Mouse (Mus musculus) CH12.LX (cell line): ENCODE measurements around the gene Rngtt. TPM values are rescaled to one million over a fixed set of nuclear protein-coding genes. Genes with fewer than 3 reads are reported as not detected.

Experiments
- DNase-seq: peaks from one replicate; pipeline ENCODE4 v3.0.0-alpha.2; 2013; ENCODE audit errors: extremely low read depth
- H3K27ac ChIP-seq: 2 replicates; pipeline ENCODE4 v1.5.1; 2012; ENCODE audit warnings: low read depth, mild to moderate bottlenecking, control low read depth, moderate library complexity; ENCODE audit not compliant: insufficient read depth
- H3K27me3 ChIP-seq: replicated peaks from 2 replicates; pipeline ENCODE3; 2012; ENCODE audit warnings: inconsistent platforms
- H3K36me3 ChIP-seq, 2 experiments: replicated peaks in 1 of 2; 2 replicates each; pipeline versions ENCODE3 to v1.6.1; 2012; ENCODE audit warnings: inconsistent platforms in 1 of 2, low read length in 1 of 2, mild to moderate bottlenecking in 1 of 2, mixed read lengths in 1 of 2, moderate library complexity in 1 of 2; ENCODE audit not compliant: control insufficient read depth in 1 of 2, insufficient read depth in 1 of 2
- H3K4me1 ChIP-seq, 2 experiments: 2 replicates each; pipeline ENCODE4 v1.6.1; 2012; ENCODE audit warnings: inconsistent platforms in 1 of 2, moderate library complexity in 1 of 2; ENCODE audit not compliant: insufficient read depth in 2 of 2, control insufficient read depth in 1 of 2
- H3K4me2 ChIP-seq: 2 replicates; pipeline ENCODE4 v1.6.1; 2012; ENCODE audit warnings: low read depth, mild to moderate bottlenecking, control low read depth; ENCODE audit not compliant: poor library complexity, insufficient read depth, severe bottlenecking
- H3K4me3 ChIP-seq, 3 experiments: fragments of 150-350 bp in 1 of 3; sonication (generic) in 1 of 3; replicated peaks in 1 of 3; 2 replicates each; pipeline versions ENCODE3 to v1.5.1; 2011 to 2012; ENCODE audit warnings: low read depth in 2 of 3, low read length in 2 of 3, mild to moderate bottlenecking in 2 of 3, moderate library complexity in 2 of 3, control low read depth in 1 of 3, improper control_type of control experiment in 1 of 3, inconsistent platforms in 1 of 3, mixed read lengths in 1 of 3; ENCODE audit not compliant: poor library complexity in 1 of 3
- H3K79me2 ChIP-seq: replicated peaks from 2 replicates; pipeline ENCODE4 v1.6.1; 2012; ENCODE audit warnings: mild to moderate bottlenecking, moderate library complexity; ENCODE audit not compliant: control insufficient read depth, poor library complexity, insufficient read depth, severe bottlenecking; ENCODE audit errors: extremely low read depth
- H3K9ac ChIP-seq: 2 replicates; pipeline ENCODE4 v1.6.1; 2012; ENCODE audit warnings: low read depth, mild to moderate bottlenecking, control low read depth, moderate library complexity; ENCODE audit not compliant: insufficient read depth
- H3K9me3 ChIP-seq: replicated peaks from 2 replicates; pipeline ENCODE3; 2012; ENCODE audit warnings: low read length, inconsistent platforms, mixed read lengths
- BHLHE40 ChIP-seq: IDR thresholded peaks from 2 replicates; pipeline ENCODE4 v1.6.1; 2011; ENCODE audit warnings: mild to moderate bottlenecking, low read depth, low read length, improper control_type of control experiment
- CHD1 ChIP-seq: IDR thresholded peaks from 2 replicates; pipeline ENCODE4 v1.6.1; 2012; ENCODE audit warnings: low read depth, low read length, improper control_type of control experiment, inconsistent platforms
- ELF1 ChIP-seq: IDR thresholded peaks from 2 replicates; pipeline ENCODE4 v1.6.1; 2014; ENCODE audit warnings: low read depth, mild to moderate bottlenecking, inconsistent platforms, low read length, improper control_type of control experiment
- EP300 ChIP-seq: IDR thresholded peaks from 2 replicates; pipeline ENCODE4 v1.6.1; 2011; ENCODE audit warnings: low read length, improper control_type of control experiment
- ETS1 ChIP-seq: conservative IDR thresholded peaks from 2 replicates; pipeline ENCODE4 v1.6.1; 2012; ENCODE audit warnings: low read depth, mild to moderate bottlenecking, inconsistent platforms, low read length, improper control_type of control experiment, moderate library complexity
- GABPA ChIP-seq: IDR thresholded peaks from 2 replicates; pipeline ENCODE4 v1.6.1; 2012; ENCODE audit warnings: low read depth, low read length, improper control_type of control experiment, inconsistent platforms; ENCODE audit not compliant: insufficient replicate concordance
- HCFC1 ChIP-seq: IDR thresholded peaks from 2 replicates; pipeline ENCODE4 v1.6.1; 2012; ENCODE audit warnings: low read depth, mild to moderate bottlenecking, inconsistent platforms, low read length, improper control_type of control experiment
- IRF4 ChIP-seq: IDR thresholded peaks from 2 replicates; pipeline ENCODE4 v1.6.1; 2014; ENCODE audit warnings: low read depth, mild to moderate bottlenecking, inconsistent platforms, low read length, improper control_type of control experiment
- KAT2A ChIP-seq: IDR thresholded peaks from 2 replicates; pipeline ENCODE4 v1.6.1; 2012; ENCODE audit warnings: low read length, improper control_type of control experiment, inconsistent platforms; ENCODE audit not compliant: insufficient replicate concordance
- MAFK ChIP-seq: IDR thresholded peaks from 2 replicates; pipeline ENCODE4 v1.6.1; 2011; ENCODE audit warnings: low read length, improper control_type of control experiment; ENCODE audit not compliant: insufficient replicate concordance
- MAX ChIP-seq: IDR thresholded peaks from 2 replicates; pipeline ENCODE4 v1.6.1; 2011; ENCODE audit warnings: low read length, improper control_type of control experiment
- MAZ ChIP-seq: IDR thresholded peaks from 2 replicates; pipeline ENCODE4 v1.6.1; 2012; ENCODE audit warnings: low read depth, mild to moderate bottlenecking, inconsistent platforms, low read length, improper control_type of control experiment, moderate library complexity
- MXI1 ChIP-seq: IDR thresholded peaks from 2 replicates; pipeline ENCODE4 v1.6.1; 2011; ENCODE audit warnings: mild to moderate bottlenecking, low read depth, low read length, improper control_type of control experiment
- NRF1 ChIP-seq: IDR thresholded peaks from 2 replicates; pipeline ENCODE4 v1.6.1; 2014; ENCODE audit warnings: low read depth, mild to moderate bottlenecking, inconsistent platforms, low read length, improper control_type of control experiment, moderate library complexity
- PAX5 ChIP-seq: IDR thresholded peaks from 2 replicates; pipeline ENCODE4 v1.6.1; 2012; ENCODE audit warnings: low read length, inconsistent platforms, mixed read lengths
- POLR2AphosphoS2 ChIP-seq: IDR thresholded peaks from 2 replicates; pipeline ENCODE4 v1.6.1; 2011; ENCODE audit warnings: low read depth, low read length, improper control_type of control experiment
- RAD21 ChIP-seq: IDR thresholded peaks from 2 replicates; pipeline ENCODE4 v1.6.1; 2011; ENCODE audit warnings: low read depth, mild to moderate bottlenecking, low read length, improper control_type of control experiment, moderate library complexity
- RCOR1 ChIP-seq: conservative IDR thresholded peaks from 2 replicates; pipeline ENCODE4 v1.6.1; 2012; ENCODE audit warnings: low read depth, mild to moderate bottlenecking, inconsistent platforms, low read length, improper control_type of control experiment
- SMC3 ChIP-seq: IDR thresholded peaks from 2 replicates; pipeline ENCODE4 v1.6.1; 2011; ENCODE audit warnings: low read depth, low read length, improper control_type of control experiment
- UBTF ChIP-seq: IDR thresholded peaks from 2 replicates; pipeline ENCODE4 v1.6.1; 2012; ENCODE audit warnings: low read depth, mild to moderate bottlenecking, inconsistent platforms, low read length, improper control_type of control experiment, moderate library complexity
- USF1 ChIP-seq: IDR thresholded peaks from 2 replicates; pipeline ENCODE4 v1.6.1; 2014; ENCODE audit warnings: low read depth, mild to moderate bottlenecking, inconsistent platforms, low read length, improper control_type of control experiment
- ZC3H11A ChIP-seq: IDR thresholded peaks from 2 replicates; pipeline ENCODE4 v1.6.1; 2012; ENCODE audit warnings: low read depth, mild to moderate bottlenecking, inconsistent platforms, low read length, improper control_type of control experiment
- ZMIZ1 ChIP-seq: IDR thresholded peaks from 2 replicates; pipeline ENCODE4 v1.6.1; 2012; ENCODE audit warnings: low read depth, mild to moderate bottlenecking, inconsistent platforms, low read length, improper control_type of control experiment
- ZNF384 ChIP-seq: IDR thresholded peaks from 2 replicates; pipeline ENCODE4 v1.6.1; 2012; ENCODE audit warnings: low read depth, low read length, improper control_type of control experiment, inconsistent platforms
- dilution Hi-C: fragments of 300-500 bp; cut with MboI; formaldehyde crosslinking; loops from 2 replicates; pipeline ENCODE4 v1.14.3; 2020; ENCODE audit warnings: low sequenced_read_pairs; ENCODE audit not compliant: extremely low pct_unique_long_range_greater_than_20kb, extremely low pct_ligation_motif_present
- in situ Hi-C: fragments of 300-500 bp; cut with MboI; formaldehyde crosslinking; loops from 3 replicates; pipeline ENCODE4 v1.14.3; 2019; ENCODE audit warnings: low sequenced_read_pairs, low pct_ligation_motif_present, low pct_unique_long_range_greater_than_20kb, mixed read lengths
- polyA plus RNA-seq: library from polyadenylated mRNA; unstranded; fragments of >175 nt; gene quantifications from 2 replicates; pipeline ENCODE4 v1.2.1, GENCODE M21; 2012; ENCODE audit warnings: low read depth; ENCODE audit not compliant: insufficient read length
- total RNA-seq, 2 experiments: library from RNA; depleted of rRNA; stranded (reverse); fragments of 300-350 nt in 1 of 2; fragments of >200 nt in 1 of 2; gene quantifications; 2 replicates each; pipeline ENCODE4 v1.2.3; 2012 to 2014

The Rngtt gene
- total and polyA plus RNA-seq, 3 experiments = 12.5 to 20.1 (median 16.9) TPM

DNA sequence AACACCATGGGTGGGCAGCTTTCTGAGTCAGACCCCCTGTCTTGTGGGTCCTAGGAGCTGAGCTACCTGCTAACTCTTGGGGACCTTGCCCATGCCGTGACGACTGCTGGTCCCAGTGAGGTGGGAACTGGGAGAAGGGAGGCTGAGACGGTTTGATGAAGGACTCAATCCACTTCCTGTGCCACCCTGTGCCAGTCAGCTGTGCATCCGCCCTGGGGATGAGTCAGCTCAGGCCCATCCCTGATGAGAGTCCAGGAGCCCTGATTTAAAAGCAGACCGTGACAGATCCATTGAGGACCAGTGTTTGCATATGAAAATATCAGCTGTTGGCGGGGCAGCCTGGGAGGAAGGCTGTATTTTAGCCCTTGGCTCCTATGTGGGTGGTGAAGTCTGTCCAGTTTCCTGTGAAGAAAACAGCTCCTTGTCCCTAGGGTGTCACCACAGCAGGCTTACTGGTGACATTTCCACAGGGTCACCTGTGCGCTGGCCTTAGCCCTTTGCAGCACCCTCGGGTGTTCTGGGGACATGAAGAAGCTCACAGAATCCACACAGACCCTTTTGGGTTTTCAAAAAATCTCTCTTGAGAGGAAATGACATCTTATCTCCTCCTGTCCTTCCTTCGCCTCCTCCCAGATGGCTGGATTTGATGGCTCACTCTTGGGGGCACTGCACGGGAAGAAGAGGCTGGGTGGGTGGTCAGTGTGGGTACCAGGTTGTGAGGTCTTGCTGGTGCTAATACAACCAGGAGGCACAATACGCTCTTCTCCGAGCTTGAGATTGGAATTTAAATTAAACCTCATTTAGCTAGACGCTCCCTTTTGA lies 234.9 kb downstream of the Rngtt start:
- no peak for DNase-seq
- in situ Hi-C loops (no loop called here), dilution Hi-C loops (no loop called here)
- no peaks in the 10 kb centered on the region for H3K36me3 ChIP-seq
- H3K27me3 ChIP-seq = no peaks in the 10 kb centered on the region
- no peak overlapping the region for H3K4me2 ChIP-seq
- H3K4me1 ChIP-seq = peaks cover 0 to 8% of the 10 kb centered on the region in 2 experiments; a peak in 1 of 4 replicates
- no peak overlapping the region for H3K4me3 ChIP-seq
- H3K9me3 ChIP-seq = no peaks in the 10 kb centered on the region
- H3K27ac ChIP-seq = no peak overlapping the region
- no peak for TF ChIP-seq USF1
- no peak for TF ChIP-seq CHD1
- no peak for TF ChIP-seq PAX5
- TF ChIP-seq SMC3 = no peak
- no peak for TF ChIP-seq ETS1
- TF ChIP-seq BHLHE40 = no peak
- no peak for TF ChIP-seq MAX
- TF ChIP-seq POLR2AphosphoS2 = no peak
- no peak for TF ChIP-seq ELF1
- no peak for TF ChIP-seq MAZ
- no peaks in the 10 kb centered on the region for H3K79me2 ChIP-seq
- H3K9ac ChIP-seq = no peak overlapping the region

- H3K27ac ChIP-seq = no peak overlapping the region
- H3K36me3 ChIP-seq = no peaks in the 10 kb centered on the region
- dilution Hi-C loops = no loop called here
- no peak for DNase-seq
- H3K9me3 ChIP-seq = no peaks in the 10 kb centered on the region
- H3K79me2 ChIP-seq = no peaks in the 10 kb centered on the region
- no peak overlapping the region for H3K4me2 ChIP-seq
- H3K4me3 ChIP-seq = no peak overlapping the region
- H3K9ac ChIP-seq = no peak overlapping the region
- H3K27me3 ChIP-seq = no peaks in the 10 kb centered on the region
- TF ChIP-seq NRF1 = no peak
- TF ChIP-seq GABPA = no peak
- no peak for TF ChIP-seq BHLHE40
- no peak for TF ChIP-seq KAT2A
- no peak for TF ChIP-seq MXI1
- TF ChIP-seq SMC3 = no peak
- no peak for TF ChIP-seq ZMIZ1
- no peak for TF ChIP-seq ZC3H11A
- no peak for TF ChIP-seq CHD1
- TF ChIP-seq MAFK = no peak
- no peak for TF ChIP-seq UBTF
- no peak for TF ChIP-seq MAZ
- TF ChIP-seq RCOR1 = no peak
- no peak for TF ChIP-seq ZNF384
- no peak for TF ChIP-seq ELF1
- no peak for TF ChIP-seq RAD21
- no peak for TF ChIP-seq EP300
- TF ChIP-seq HCFC1 = no peak
- no peak for TF ChIP-seq IRF4
- TF ChIP-seq, all 38 proteins: peak for 0
- H3K4me1 ChIP-seq = peaks cover 0 to 8% of the 10 kb centered on the region in 2 experiments; a peak in 1 of 4 replicates
- in situ Hi-C loops = no loop called here
Measured at GRCm38 (mm10) chr4:33545577-33545879, 235.4 kb downstream of the Rngtt start.
